21 mouse cellular contexts compared by ENCODE assay signal in genomic region chr7:133376833-133377484, GRCm38 (mm10).
DNase-seq lines count a peak whose midpoint lies in the region; ATAC-seq and TF ChIP-seq lines count a peak whose summit lies in the region.
"Had no signal": no experiment of that assay in that cellular context is flagged by ENCODE, and none has a peak within 500 bp of the region (broad histone marks: within the 10 kb centered on the region; RNA-seq: fewer than 3 reads in every experiment).

No protein-coding gene starts in this region.

- H3K9ac ChIP-seq in lung, embryonic 14.5 days: no peak overlapping the region
- H3K9ac ChIP-seq: embryonic facial prominence, embryonic 12.5 days; forebrain, embryonic 13.5 days; forebrain, embryonic 15.5 days; forebrain, postnatal 0 days had no signal

- intact Hi-C loops in gastrocnemius, postnatal 14 days (cut with DNase I; ENCODE audit: low total_unique reads): no loop called here

- H3K4me1 ChIP-seq in lung, embryonic 14.5 days (ENCODE audit: insufficient read depth): 0 out of 2 replicates have a peak, but pooled peaks cover 4% of the 10 kb centered on the region
- H3K4me1 ChIP-seq: embryonic facial prominence, embryonic 12.5 days; forebrain, embryonic 15.5 days had no signal

- H3K9me3 ChIP-seq in lung, embryonic 14.5 days (ENCODE audit: low read depth, low read length): no peaks in the 10 kb centered on the region
- H3K9me3 ChIP-seq: embryonic facial prominence, embryonic 10.5 days; embryonic facial prominence, embryonic 12.5 days; forebrain, embryonic 13.5 days; forebrain, embryonic 15.5 days had no signal

- H3K27ac ChIP-seq in lung, embryonic 14.5 days (ENCODE audit: low read depth): 0 out of 2 replicates have a peak overlapping the region, but pooled peaks have one; percentile 69
- H3K27ac ChIP-seq: embryonic facial prominence, embryonic 10.5 days; embryonic facial prominence, embryonic 12.5 days; forebrain, embryonic 13.5 days; forebrain, embryonic 15.5 days had no signal

- peak; percentile 40 for DNase-seq in cerebellum, postnatal 10 days
- no peak for DNase-seq in cerebellum, adult 18-20 months
- DNase-seq in lung, embryonic 14.5 days: peak; percentile 77
- no peak for DNase-seq in lung, postnatal 10 days
- DNase-seq in gastrocnemius, postnatal 14 days: no peak
- DNase-seq: adrenal gland, adult 2 months; adrenal gland, postnatal 10 days; adrenal gland, postnatal 25 days; B cell, adult 2 months; cerebellum, adult 11 months; cerebellum, adult 2 months; cerebellum, adult 9-10 months; cerebellum, postnatal 25 days; forebrain, postnatal 0 days had no signal

- H3K4me3 ChIP-seq in lung, embryonic 14.5 days (ENCODE audit: low read depth, low read length): no peak overlapping the region
- H3K4me3 ChIP-seq: embryonic facial prominence, embryonic 10.5 days; embryonic facial prominence, embryonic 12.5 days; forebrain, embryonic 13.5 days; forebrain, embryonic 15.5 days had no signal

- ATAC-seq in lung, embryonic 14.5 days (ENCODE audit: insufficient read depth): peak; percentile 72
- ATAC-seq: CD4-positive, CD25-positive, alpha-beta regulatory T cell, adult 4 months; forebrain, embryonic 13.5 days; forebrain, embryonic 15.5 days; forebrain, postnatal 0 days; Patski had no signal

- no peaks in the 10 kb centered on the region for H3K27me3 ChIP-seq in lung, embryonic 14.5 days (ENCODE audit: insufficient read depth, low read length)
- H3K27me3 ChIP-seq: embryonic facial prominence, embryonic 12.5 days; forebrain, embryonic 13.5 days; forebrain, embryonic 15.5 days; Patski had no signal

- no peaks in the 10 kb centered on the region for H3K36me3 ChIP-seq in lung, embryonic 14.5 days (ENCODE audit: insufficient read depth)
- H3K36me3 ChIP-seq: embryonic facial prominence, embryonic 10.5 days; embryonic facial prominence, embryonic 12.5 days; forebrain, embryonic 15.5 days; G1E had no signal

- H3K4me2 ChIP-seq in lung, embryonic 14.5 days: no peak overlapping the region
- H3K4me2 ChIP-seq: embryonic facial prominence, embryonic 12.5 days; forebrain, embryonic 13.5 days; forebrain, embryonic 15.5 days had no signal

- 32% methylated on average over 8 of the region's 8 CpGs for WGBS in lung, embryonic 14.5 days

- TF ChIP-seq CTCF in lung, embryonic 14.5 days (IDR thresholded peaks at IDR 0.05; ENCODE audit: low read depth): no peak

Comparison
In these comparisons a context has a peak if more than half of its experiments do, and no peak if none do; other contexts are left out.
1. DNase-seq: peak in cerebellum, postnatal 10 days (2 of 2) and lung, embryonic 14.5 days (single experiment); none in cerebellum, adult 18-20 months (0 of 2), lung, postnatal 10 days (single experiment) and gastrocnemius, postnatal 14 days (single experiment).